Mouse (Mus musculus): ENCODE measurements around the gene Sstr4.

Gene Sstr4

GRCm38 (mm10) chr2:148395131-148396051 lies at the start of gene Sstr4:
Gene Sstr4 (plus strand): TSS chr2:148395344.
- peak in 1 of 2 experiments; percentile 52 for DNase-seq (ENCODE audit: low read depth in 1 of 2, low spot score in 2 of 2)

- DNase-seq (ENCODE audit: low read depth in 1 of 2, low spot score in 2 of 2): no peak
These were observed 49.8 kb upstream of the Sstr4 start for GRCm38 (mm10) chr2:148345373-148345772.

- DNase-seq (ENCODE audit: low read depth in 1 of 2, low spot score in 2 of 2): no peak
These were observed 48.2 kb upstream of the Sstr4 start for GRCm38 (mm10) chr2:148346976-148347375.

GRCm38 (mm10) chr2:148349509-148350307 lies 45.4 kb upstream of the Sstr4 start:
- no peak for DNase-seq (ENCODE audit: low read depth in 1 of 2, low spot score in 2 of 2)

GRCm38 (mm10) chr2:148350460-148350859 lies 44.7 kb upstream of the Sstr4 start:
- no peak for DNase-seq (ENCODE audit: low read depth in 1 of 2, low spot score in 2 of 2)

GRCm38 (mm10) chr2:148352655-148353054 lies 42.5 kb upstream of the Sstr4 start:
- no peak for DNase-seq (ENCODE audit: low read depth in 1 of 2, low spot score in 2 of 2)

- no peak for DNase-seq (ENCODE audit: low read depth in 1 of 2, low spot score in 2 of 2)
These were observed 38.0 kb upstream of the Sstr4 start for GRCm38 (mm10) chr2:148357145-148357544.

GRCm38 (mm10) chr2:148364536-148364935 lies 30.6 kb upstream of the Sstr4 start:
- no peak for DNase-seq (ENCODE audit: low read depth in 1 of 2, low spot score in 2 of 2)

GRCm38 (mm10) chr2:148365227-148365626 lies 29.9 kb upstream of the Sstr4 start:
- no peak for DNase-seq (ENCODE audit: low read depth in 1 of 2, low spot score in 2 of 2)

GRCm38 (mm10) chr2:148371743-148372630 lies 23.2 kb upstream of the Sstr4 start:
- no peak for DNase-seq (ENCODE audit: low read depth in 1 of 2, low spot score in 2 of 2)

- no peak for DNase-seq (ENCODE audit: low read depth in 1 of 2, low spot score in 2 of 2)
These were observed 21.5 kb upstream of the Sstr4 start for GRCm38 (mm10) chr2:148373602-148374071.

GRCm38 (mm10) chr2:148375326-148376150 lies 19.6 kb upstream of the Sstr4 start:
- DNase-seq (ENCODE audit: low read depth in 1 of 2, low spot score in 2 of 2): peak in 1 of 2 experiments; percentile 42

- no peak for DNase-seq (ENCODE audit: low read depth in 1 of 2, low spot score in 2 of 2)
These were observed 16.3 kb upstream of the Sstr4 start for GRCm38 (mm10) chr2:148378817-148379342.

- DNase-seq (ENCODE audit: low read depth in 1 of 2, low spot score in 2 of 2): no peak
These were observed 15.2 kb upstream of the Sstr4 start for GRCm38 (mm10) chr2:148379899-148380413.

GRCm38 (mm10) chr2:148381076-148381475 lies 14.1 kb upstream of the Sstr4 start:
- no peak for DNase-seq (ENCODE audit: low read depth in 1 of 2, low spot score in 2 of 2)

- DNase-seq (ENCODE audit: low read depth in 1 of 2, low spot score in 2 of 2): no peak
These were observed 8.7 kb upstream of the Sstr4 start for GRCm38 (mm10) chr2:148386476-148386875.

GRCm38 (mm10) chr2:148386927-148387326 lies 8.2 kb upstream of the Sstr4 start:
- no peak for DNase-seq (ENCODE audit: low read depth in 1 of 2, low spot score in 2 of 2)

- DNase-seq (ENCODE audit: low read depth in 1 of 2, low spot score in 2 of 2): no peak
These were observed 7.2 kb upstream of the Sstr4 start for GRCm38 (mm10) chr2:148387652-148388581.

Measured in monocyte, adult 2 months (primary cell).